Mouse (Mus musculus): ENCODE measurements around the gene Elmsan1. TPM values are rescaled to one million over a fixed set of nuclear protein-coding genes. Genes with fewer than 3 reads are reported as not detected.

The Elmsan1 gene
- total and polyA plus RNA-seq, 3 experiments, result 2.2 to 14.3 (median 5.6) TPM

DNA sequence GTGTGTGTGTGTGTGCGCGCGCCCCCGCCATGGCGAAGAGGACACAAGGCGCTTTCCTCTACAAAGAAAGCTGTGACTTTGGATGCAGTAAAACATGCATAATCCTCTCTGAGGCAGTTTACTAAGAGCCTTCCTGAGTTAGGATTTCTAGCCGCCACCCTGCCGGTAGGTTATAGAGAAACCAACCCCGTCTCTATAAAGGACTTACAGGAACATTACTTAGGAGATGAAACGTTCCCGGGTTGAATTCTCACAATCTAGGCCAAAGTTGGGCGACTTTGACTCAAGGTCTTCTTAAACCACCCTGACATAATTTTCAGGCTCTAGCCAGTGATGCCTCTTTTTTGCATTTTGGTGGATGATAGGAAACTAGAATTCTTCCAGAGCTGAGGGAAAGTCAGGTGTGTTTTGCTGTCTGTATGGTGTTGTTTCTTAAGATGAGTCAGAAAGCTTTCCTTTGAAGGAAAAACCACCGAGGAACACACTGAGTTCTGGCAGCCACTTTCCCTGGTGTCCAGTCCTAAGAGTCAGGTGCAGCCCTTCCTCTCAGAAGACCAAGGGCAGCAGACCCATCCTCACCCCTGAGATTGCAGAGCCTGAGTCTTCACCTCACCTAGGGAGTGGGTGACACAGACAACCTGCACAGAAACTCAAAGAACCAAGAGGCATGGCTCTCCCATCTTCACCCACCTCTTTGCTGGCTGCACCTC lies 24.1 kb downstream of the Elmsan1 start:
- dilution Hi-C loops (cut with MboI; ENCODE audit: extremely low pct_ligation_motif_present, extremely low pct_unique_long_range_greater_than_20kb, low sequenced_read_pairs), result no loop called here
- peaks cover 30% of the 10 kb centered on the region for H3K79me2 ChIP-seq (replicated peaks; ENCODE audit: control insufficient read depth, extremely low read depth, insufficient read depth, poor library complexity, severe bottlenecking)
- peak overlapping the region; percentile 37 to 71 (median 50) for H3K4me3 ChIP-seq (replicated peaks in 1 of 3; ENCODE audit: low read depth in 2 of 3, low read length in 2 of 3, poor library complexity in 1 of 3)
- H3K36me3 ChIP-seq (replicated peaks in 1 of 2; ENCODE audit: control insufficient read depth in 1 of 2, insufficient read depth in 1 of 2, low read length in 1 of 2), result peaks cover 0 to 17% of the 10 kb centered on the region in 2 experiments
- H3K4me2 ChIP-seq (ENCODE audit: insufficient read depth, low read depth, poor library complexity, severe bottlenecking), result peak overlapping the region; percentile 89
- peak overlapping the region; percentile 80 for H3K27ac ChIP-seq (ENCODE audit: insufficient read depth, low read depth)
- H3K27me3 ChIP-seq (replicated peaks), result no peaks in the 10 kb centered on the region
- in situ Hi-C loops (cut with MboI; ENCODE audit: low pct_ligation_motif_present, low pct_unique_long_range_greater_than_20kb, low sequenced_read_pairs), result no loop called here
- peaks cover 16 to 56% of the 10 kb centered on the region in 2 experiments for H3K4me1 ChIP-seq (ENCODE audit: control insufficient read depth in 1 of 2, insufficient read depth in 2 of 2)
- H3K9ac ChIP-seq (ENCODE audit: insufficient read depth, low read depth), result peak overlapping the region; percentile 66
- TF ChIP-seq CHD2 (IDR thresholded peaks at IDR 0.05; ENCODE audit: low read length), result no peak; the same call in 1 of the 2 replicates
- TF ChIP-seq TCF12 (IDR thresholded peaks at IDR 0.05; ENCODE audit: low read depth, low read length), result 0 out of 2 replicates have a peak, but pooled peaks have one; percentile 31
- TF ChIP-seq BHLHE40 (IDR thresholded peaks at IDR 0.05; ENCODE audit: low read depth, low read length), result peak; percentile 62
- TF ChIP-seq MAFK (IDR thresholded peaks at IDR 0.05; ENCODE audit: insufficient replicate concordance, low read length), result no peak
- no peak for TF ChIP-seq RAD21 (IDR thresholded peaks at IDR 0.05; ENCODE audit: low read depth, low read length)
- peak; percentile 36 for TF ChIP-seq SIN3A (IDR thresholded peaks at IDR 0.05; ENCODE audit: low read length)
- TF ChIP-seq ETS1 (conservative IDR thresholded peaks at IDR 0.05; ENCODE audit: low read depth, low read length), result peak; percentile 45
- TF ChIP-seq MAX (IDR thresholded peaks at IDR 0.05; ENCODE audit: low read length), result peak; percentile 27; the same call in 1 of the 2 replicates
- 0 out of 2 replicates have a peak, but pooled peaks have one; percentile 55 for TF ChIP-seq IRF4 (IDR thresholded peaks at IDR 0.05; ENCODE audit: low read depth, low read length)
- peak; percentile 9 for TF ChIP-seq EP300 (IDR thresholded peaks at IDR 0.05; ENCODE audit: low read length)
- DNase-seq (ENCODE audit: extremely low read depth), result no peak
- no peaks in the 10 kb centered on the region for H3K9me3 ChIP-seq (replicated peaks; ENCODE audit: low read length)

DNA sequence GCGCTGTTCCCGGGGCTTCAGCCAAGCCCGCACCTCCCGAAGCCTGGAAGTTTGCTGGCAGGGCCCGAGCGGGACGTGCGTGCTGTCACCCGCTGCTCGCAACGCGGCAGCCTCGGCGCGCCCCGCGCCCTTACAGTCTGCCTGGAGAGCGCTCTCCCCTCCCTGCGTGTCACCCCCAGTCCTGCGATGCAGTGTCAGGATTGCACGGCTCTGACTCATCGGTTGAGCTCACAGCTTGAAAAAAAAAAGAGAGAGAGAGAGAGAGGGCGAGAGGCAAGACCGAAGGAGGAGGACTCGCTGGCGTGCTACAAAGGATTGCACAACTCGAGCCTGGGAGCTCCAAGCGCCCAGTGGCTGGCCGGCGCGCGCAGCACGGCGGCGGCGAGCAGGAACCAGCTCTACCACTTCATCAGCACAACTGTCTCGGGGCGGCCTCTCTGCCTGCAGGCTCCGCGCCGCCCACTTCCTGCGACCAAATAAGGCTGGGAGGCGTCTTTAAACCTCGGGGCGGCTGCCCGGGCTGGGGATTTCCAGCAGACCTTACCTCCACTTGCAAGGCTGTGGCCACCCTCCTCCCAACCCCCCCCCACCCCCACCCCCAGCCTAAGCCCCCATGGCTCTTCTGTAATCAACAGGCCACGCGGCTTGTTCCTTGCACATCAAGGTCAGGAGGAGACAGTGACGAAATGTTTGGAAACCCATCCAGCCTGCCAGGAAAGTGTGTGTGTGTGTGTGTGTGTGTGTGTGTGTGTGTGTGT lies 24.9 kb downstream of the Elmsan1 start:
- no peaks in the 10 kb centered on the region for H3K27me3 ChIP-seq (replicated peaks)
- H3K4me1 ChIP-seq (ENCODE audit: control insufficient read depth in 1 of 2, insufficient read depth in 2 of 2), result peaks cover 22 to 63% of the 10 kb centered on the region in 2 experiments
- peak overlapping the region; percentile 96 for H3K9ac ChIP-seq (ENCODE audit: insufficient read depth, low read depth)
- H3K4me3 ChIP-seq (replicated peaks in 1 of 3; ENCODE audit: low read depth in 2 of 3, low read length in 2 of 3, poor library complexity in 1 of 3), result peak overlapping the region; percentile 71 to 92 (median 71)
- dilution Hi-C loops (cut with MboI; ENCODE audit: extremely low pct_ligation_motif_present, extremely low pct_unique_long_range_greater_than_20kb, low sequenced_read_pairs), result no loop called here
- peaks cover 0 to 19% of the 10 kb centered on the region in 2 experiments for H3K36me3 ChIP-seq (replicated peaks in 1 of 2; ENCODE audit: control insufficient read depth in 1 of 2, insufficient read depth in 1 of 2, low read length in 1 of 2)
- DNase-seq (ENCODE audit: extremely low read depth), result peak; percentile 95
- H3K79me2 ChIP-seq (replicated peaks; ENCODE audit: control insufficient read depth, extremely low read depth, insufficient read depth, poor library complexity, severe bottlenecking), result peaks cover 33% of the 10 kb centered on the region
- peak overlapping the region; percentile 93 for H3K27ac ChIP-seq (ENCODE audit: insufficient read depth, low read depth)
- H3K4me2 ChIP-seq (ENCODE audit: insufficient read depth, low read depth, poor library complexity, severe bottlenecking), result peak overlapping the region; percentile 89
- H3K9me3 ChIP-seq (replicated peaks; ENCODE audit: low read length), result no peaks in the 10 kb centered on the region
- in situ Hi-C loops (cut with MboI; ENCODE audit: low pct_ligation_motif_present, low pct_unique_long_range_greater_than_20kb, low sequenced_read_pairs), result no loop called here
- TF ChIP-seq POLR2A (IDR thresholded peaks at IDR 0.05; ENCODE audit: low read depth, low read length), result peak; percentile 96
- TF ChIP-seq RCOR1 (conservative IDR thresholded peaks at IDR 0.05; ENCODE audit: low read depth, low read length), result no peak
- no peak for TF ChIP-seq USF1 (IDR thresholded peaks at IDR 0.05; ENCODE audit: low read depth, low read length)
- TF ChIP-seq PAX5 (IDR thresholded peaks at IDR 0.05; ENCODE audit: low read length), result no peak
- TF ChIP-seq E2F4 (IDR thresholded peaks at IDR 0.05; ENCODE audit: insufficient replicate concordance, low read depth, low read length), result no peak
- TF ChIP-seq IRF4 (IDR thresholded peaks at IDR 0.05; ENCODE audit: low read depth, low read length), result no peak
- TF ChIP-seq MXI1 (IDR thresholded peaks at IDR 0.05; ENCODE audit: low read depth, low read length), result peak; percentile 78
- peak; percentile 59; the same call in 1 of the 2 replicates for TF ChIP-seq CHD2 (IDR thresholded peaks at IDR 0.05; ENCODE audit: low read length)
- TF ChIP-seq SMC3 (IDR thresholded peaks at IDR 0.05; ENCODE audit: low read depth, low read length), result no peak
- TF ChIP-seq JUND (conservative IDR thresholded peaks at IDR 0.05; ENCODE audit: low read depth, low read length), result no peak
- TF ChIP-seq KAT2A (IDR thresholded peaks at IDR 0.05; ENCODE audit: insufficient replicate concordance, low read length), result peak; percentile 69; the same call in 1 of the 2 replicates
- no peak for TF ChIP-seq GABPA (IDR thresholded peaks at IDR 0.05; ENCODE audit: insufficient replicate concordance, low read depth, low read length)
- no peak; the same call in 1 of the 2 replicates for TF ChIP-seq RAD21 (IDR thresholded peaks at IDR 0.05; ENCODE audit: low read depth, low read length)
- TF ChIP-seq NELFE (IDR thresholded peaks at IDR 0.05; ENCODE audit: low read depth, low read length), result peak; percentile 79
- TF ChIP-seq ZKSCAN1 (IDR thresholded peaks at IDR 0.05; ENCODE audit: borderline replicate concordance, low read depth, low read length), result no peak
- TF ChIP-seq NRF1 (IDR thresholded peaks at IDR 0.05; ENCODE audit: low read depth, low read length), result peak; percentile 74
- TF ChIP-seq MAZ (IDR thresholded peaks at IDR 0.05; ENCODE audit: low read depth, low read length), result peak; percentile 42; the same call in 1 of the 2 replicates
- no peak for TF ChIP-seq CTCF (conservative IDR thresholded peaks at IDR 0.05 in 1 of 2, IDR thresholded peaks at IDR 0.05 in 1 of 2; ENCODE audit: low read depth in 2 of 2, low read length in 2 of 2)
- TF ChIP-seq TCF12 (IDR thresholded peaks at IDR 0.05; ENCODE audit: low read depth, low read length), result peak; percentile 61
- peak; percentile 51; the same call in 1 of the 2 replicates for TF ChIP-seq ELF1 (IDR thresholded peaks at IDR 0.05; ENCODE audit: low read depth, low read length)
- TF ChIP-seq MAX (IDR thresholded peaks at IDR 0.05; ENCODE audit: low read length), result no peak
- TF ChIP-seq SIN3A (IDR thresholded peaks at IDR 0.05; ENCODE audit: low read length), result no peak
- TF ChIP-seq EP300 (IDR thresholded peaks at IDR 0.05; ENCODE audit: low read length), result 0 out of 2 replicates have a peak, but pooled peaks have one; percentile 17
- TF ChIP-seq MEF2A (IDR thresholded peaks at IDR 0.05; ENCODE audit: borderline replicate concordance, low read depth, low read length), result no peak
- peak; percentile 54; the same call in 1 of the 2 replicates for TF ChIP-seq MYC (IDR thresholded peaks at IDR 0.05; ENCODE audit: low read depth, low read length)
